Mouse (Mus musculus) layer of hippocampus, adult 2 months (tissue): ENCODE data around the gene Aif1l. TPM values are rescaled to one million over a fixed set of nuclear protein-coding genes. Genes with fewer than 3 reads are reported as not detected.
"Not testable (repeated sequence)": the region's sequence is repeated elsewhere in the genome, so short reads cannot be mapped to it uniquely, and the experiment has no call there.

Experiments
- DNase-seq, 2 experiments: peaks; one replicate each; pipeline ENCODE4 v3.0.0; 2022; ENCODE audit warnings: low spot score in 2 of 2
- H3K27ac ChIP-seq: fragments of 200-600 bp; 2 replicates; pipeline ENCODE4 v1.8.1; 2022
- H3K4me3 ChIP-seq: fragments of 200-600 bp; 2 replicates; pipeline ENCODE4 v1.8.1; 2022; ENCODE audit warnings: mild to moderate bottlenecking
- CTCF ChIP-seq: fragments of 200-600 bp; conservative IDR thresholded peaks from 2 replicates; pipeline ENCODE4 v1.8.1; 2022; ENCODE audit warnings: antibody characterized with exemption, mild to moderate bottlenecking, moderate library complexity
- long read RNA-seq, 2 experiments: library from polyadenylated mRNA; stranded (forward); transcript quantifications; one replicate each; pipeline ENCODE4 v2.0.0; 2021; ENCODE audit warnings: borderline mapping rate in 2 of 2
- total RNA-seq, 2 experiments: library from RNA; stranded (reverse); gene quantifications; 2 replicates each; pipeline ENCODE4 v1.2.3; 2021

Gene Aif1l
- 1 to 10 TPM; 6.0 to 7.4 TPM for total RNA-seq
- long read RNA-seq, experiment 1, transcript Aif1l-201 (6 exons, 3,117 nt), result major isoform, 6 of 7 reads
- long read RNA-seq, experiment 1, partial matches to known transcripts, result 0 of 7 reads
- long read RNA-seq, experiment 1, other reads (novel, unspliced or antisense), result 0 of 7 reads
- long read RNA-seq, experiment 2, transcript Aif1l-201 (6 exons, 3,117 nt), result major isoform, 5 of 6 reads
- long read RNA-seq, experiment 2, partial matches to known transcripts, result 0 of 6 reads
- long read RNA-seq, experiment 2, other reads (novel, unspliced or antisense), result 0 of 6 reads

DNA sequence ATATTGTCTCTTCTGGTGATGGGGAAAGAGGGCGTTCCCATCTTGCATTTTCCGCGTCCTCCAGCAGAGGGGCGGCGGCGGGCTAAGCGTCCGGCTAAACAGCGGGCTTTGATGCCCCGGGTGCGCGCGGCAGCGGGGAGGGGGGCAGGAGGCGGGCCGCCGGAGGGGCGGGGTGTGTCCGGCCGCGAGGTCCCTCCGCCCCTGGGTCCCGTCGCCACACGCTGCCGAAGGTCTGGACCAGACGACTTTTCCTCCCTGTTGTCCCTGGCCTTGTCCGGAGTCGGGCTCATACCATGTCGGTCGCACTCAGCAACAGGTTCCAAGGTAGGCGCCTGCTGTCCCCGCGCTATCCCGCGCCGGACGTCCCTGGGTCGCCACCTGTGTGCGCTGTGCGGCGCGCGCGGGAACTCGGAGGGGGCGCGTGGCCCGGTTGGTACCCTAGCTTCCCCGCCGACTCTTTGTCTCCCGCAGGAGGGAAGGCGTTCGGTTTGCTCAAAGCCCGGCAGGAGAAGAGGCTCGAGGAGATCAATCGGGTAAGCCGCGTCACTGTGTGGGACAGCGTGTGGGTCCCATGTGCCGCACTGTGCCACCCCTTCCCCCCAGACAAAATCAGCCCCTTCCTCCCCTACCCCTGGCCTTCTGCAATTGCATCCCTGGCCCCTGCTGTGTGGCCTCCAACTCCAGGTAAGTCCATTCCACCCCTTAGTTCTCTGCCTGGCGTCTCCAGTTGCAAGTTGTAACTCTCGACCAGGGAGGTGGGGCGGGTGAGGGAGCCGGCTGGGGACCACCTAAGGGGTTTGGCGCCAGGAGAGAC lies at the start of gene Aif1l:
TSS of gene Aif1l (plus strand) at position 82 of the 814 bp plus-strand sequence.
- H3K27ac ChIP-seq, result peak within 1 kb of the TSS; percentile 11; the same call in 1 of the 2 replicates
- DNase-seq, result peak in 1 of 2 experiments; percentile 27
- peak; percentile 75 for TF ChIP-seq CTCF

DNA sequence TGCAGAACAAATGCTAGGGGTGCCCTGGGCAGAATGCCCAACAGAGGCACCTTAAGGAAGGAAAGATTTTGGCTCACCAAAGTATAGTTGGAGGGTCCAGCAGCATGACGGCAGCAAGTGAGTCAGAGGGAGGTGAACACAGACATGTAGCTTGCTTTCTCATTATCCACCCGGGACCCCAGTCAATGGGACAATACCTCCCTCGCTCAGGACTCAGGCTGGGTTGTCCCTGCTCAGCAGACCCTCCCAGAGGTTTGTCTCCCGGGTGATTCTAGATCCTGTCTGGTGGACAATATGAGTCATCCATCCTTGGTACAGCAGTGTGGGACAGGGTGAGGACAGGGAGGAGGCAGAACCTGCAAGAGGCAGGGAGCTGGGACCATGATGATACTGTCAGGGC lies 49.0 kb upstream of the Aif1l start:
- DNase-seq, result no peak
- H3K27ac ChIP-seq, result no peak overlapping the region
- H3K4me3 ChIP-seq, result no peak overlapping the region
- TF ChIP-seq CTCF, result no peak

More for the DNA sequence above, at the start of gene Aif1l:
- H3K4me3 ChIP-seq, result peak within 1 kb of the TSS; percentile 66

DNA sequence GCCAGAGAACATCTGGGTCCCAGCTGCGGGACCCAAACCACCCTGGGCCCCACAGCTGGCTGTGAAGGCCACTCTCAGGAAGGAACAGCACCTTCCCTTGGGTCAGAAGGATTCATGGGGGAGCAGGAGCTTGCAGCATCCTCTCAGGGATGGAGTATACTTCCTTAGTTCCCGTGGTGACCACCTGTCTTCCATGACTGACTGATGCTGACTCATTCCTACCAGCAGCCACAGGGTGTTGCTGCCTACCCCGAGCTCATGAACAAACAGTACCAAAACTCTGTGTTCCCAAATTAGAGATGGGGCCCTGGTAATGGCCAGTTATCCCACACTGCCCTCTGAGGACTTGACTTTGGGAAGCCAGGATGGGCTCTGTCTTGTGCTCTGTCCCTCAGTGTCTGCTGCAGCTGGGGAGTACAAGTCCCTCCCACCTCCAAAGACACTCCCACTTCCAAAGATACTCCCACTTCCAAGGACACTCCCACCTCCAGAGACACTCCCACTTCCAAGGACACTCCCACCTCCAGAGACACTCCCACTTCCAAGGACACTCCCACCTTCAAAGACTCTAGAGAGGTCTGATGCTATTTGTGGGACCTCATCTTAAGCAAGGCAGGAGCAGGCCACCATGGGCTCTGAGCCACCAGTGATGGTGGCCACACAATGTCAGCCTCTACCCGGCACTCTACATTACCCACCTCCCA lies 48.1 kb upstream of the Aif1l start:
- Histone ChIP-seq H3K27ac (no peak overlapping the region), H3K4me3 (no peak overlapping the region)
- DNase-seq, result no peak
- TF ChIP-seq CTCF, result no peak

DNA sequence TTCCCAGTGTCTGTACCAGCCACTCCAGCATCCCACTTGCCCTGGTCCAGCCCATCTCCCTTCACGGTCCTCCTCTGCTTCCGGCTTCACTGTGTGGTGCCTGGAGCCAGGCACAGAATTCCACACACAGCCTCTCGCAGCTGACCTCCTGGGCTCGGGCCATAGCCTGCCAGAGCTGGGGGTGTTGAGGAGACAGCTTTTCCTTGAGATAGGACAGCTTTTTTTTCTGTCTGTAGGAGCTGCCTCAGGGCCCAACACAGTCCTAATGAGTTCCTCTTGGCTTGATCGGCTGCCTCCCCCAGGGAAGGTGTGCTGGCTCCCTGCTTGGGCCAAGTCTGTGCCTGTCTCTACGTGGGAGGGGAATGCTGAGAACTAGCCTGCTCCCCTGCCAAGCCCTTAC lies 45.9 kb upstream of the Aif1l start:
- no peak for DNase-seq
- no peak for TF ChIP-seq CTCF
- H3K4me3 ChIP-seq, result no peak overlapping the region
- no peak overlapping the region for H3K27ac ChIP-seq

DNA sequence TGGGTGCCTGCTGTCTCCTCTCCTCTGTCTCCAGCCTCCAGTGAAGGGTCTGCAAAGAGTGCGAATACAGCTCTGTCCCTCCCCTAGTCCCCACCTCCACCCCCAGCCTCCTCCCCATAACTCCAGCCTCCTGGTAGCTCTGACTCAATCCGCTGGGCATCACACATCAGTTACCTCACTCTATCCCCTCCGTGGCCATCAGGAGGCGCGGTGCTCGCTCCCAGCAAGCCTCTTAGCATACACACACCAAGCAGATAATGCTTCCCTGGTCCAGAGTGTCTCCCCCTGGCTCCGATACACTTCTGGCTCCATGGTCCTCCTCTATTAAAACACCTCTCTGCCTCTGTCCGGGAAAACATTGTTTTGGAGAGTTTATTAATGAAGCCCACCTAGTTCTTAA lies 45.3 kb upstream of the Aif1l start:
- no peak for DNase-seq
- TF ChIP-seq CTCF, result peak; percentile 47
- H3K4me3 ChIP-seq, result no peak overlapping the region
- H3K27ac ChIP-seq, result no peak overlapping the region

DNA sequence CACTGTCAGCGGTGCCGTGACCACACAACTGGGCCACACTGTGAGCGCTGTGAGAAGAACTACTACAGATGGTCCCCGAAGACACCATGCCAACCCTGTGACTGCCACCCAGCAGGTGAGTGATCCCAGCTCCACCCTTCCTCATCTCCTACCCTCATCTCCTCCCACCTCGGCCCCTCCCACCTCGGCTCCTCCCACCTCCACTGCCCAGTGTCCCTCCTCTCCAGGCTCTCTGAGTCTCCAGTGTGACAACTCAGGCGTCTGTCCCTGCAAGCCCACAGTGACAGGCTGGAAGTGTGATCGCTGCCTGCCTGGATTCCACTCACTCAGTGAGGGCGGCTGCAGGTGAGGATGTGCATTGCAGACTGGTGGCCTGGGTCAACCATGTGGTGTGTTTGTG lies 44.3 kb upstream of the Aif1l start:
- Histone ChIP-seq H3K4me3 (no peak overlapping the region), H3K27ac (no peak overlapping the region)
- DNase-seq, result no peak
- no peak for TF ChIP-seq CTCF

DNA sequence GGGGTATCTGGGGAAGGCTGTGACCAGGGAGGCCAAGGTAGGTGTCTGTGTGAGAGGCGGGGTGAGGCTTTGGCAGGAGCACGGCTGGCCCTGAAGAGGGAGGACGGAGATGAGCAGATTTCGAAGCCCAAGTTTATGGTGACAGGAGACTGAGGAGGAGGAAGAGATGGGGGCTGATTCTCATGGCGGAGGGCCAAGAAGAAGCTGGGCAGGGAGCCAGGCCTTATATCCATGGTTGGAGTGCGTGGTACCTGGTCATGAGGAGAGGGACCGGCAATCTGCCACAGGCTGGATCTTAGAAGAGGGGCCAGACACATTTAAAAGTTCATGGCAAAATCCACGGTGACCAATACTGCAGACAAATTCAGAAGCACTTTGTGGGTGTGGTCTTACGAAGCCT lies 43.5 kb upstream of the Aif1l start:
- DNase-seq, result no peak
- no peak for TF ChIP-seq CTCF
- Histone ChIP-seq H3K27ac (no peak overlapping the region), H3K4me3 (no peak overlapping the region)

DNA sequence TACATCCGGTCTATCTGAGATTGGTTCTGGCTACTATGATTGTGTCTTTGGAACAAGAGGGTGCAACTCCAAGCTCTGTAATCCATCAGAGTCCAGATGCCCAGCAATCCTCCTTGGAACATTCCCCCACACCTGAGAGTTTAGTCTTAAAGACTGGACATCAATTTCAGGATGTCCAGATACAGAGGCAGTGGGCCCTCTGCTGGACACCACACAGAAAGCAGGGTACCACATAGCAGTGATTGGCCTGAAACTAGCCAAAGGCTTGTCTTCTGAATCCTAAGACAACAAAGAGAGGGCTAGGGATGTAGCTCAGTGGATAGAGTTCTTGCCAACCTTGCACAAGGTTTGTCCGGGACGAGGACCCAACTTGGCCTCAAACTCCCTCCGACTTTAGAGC lies 37.4 kb upstream of the Aif1l start:
- DNase-seq, result no peak
- peak; percentile 83 for TF ChIP-seq CTCF
- Histone ChIP-seq H3K4me3 (no peak overlapping the region), H3K27ac (no peak overlapping the region)

DNA sequence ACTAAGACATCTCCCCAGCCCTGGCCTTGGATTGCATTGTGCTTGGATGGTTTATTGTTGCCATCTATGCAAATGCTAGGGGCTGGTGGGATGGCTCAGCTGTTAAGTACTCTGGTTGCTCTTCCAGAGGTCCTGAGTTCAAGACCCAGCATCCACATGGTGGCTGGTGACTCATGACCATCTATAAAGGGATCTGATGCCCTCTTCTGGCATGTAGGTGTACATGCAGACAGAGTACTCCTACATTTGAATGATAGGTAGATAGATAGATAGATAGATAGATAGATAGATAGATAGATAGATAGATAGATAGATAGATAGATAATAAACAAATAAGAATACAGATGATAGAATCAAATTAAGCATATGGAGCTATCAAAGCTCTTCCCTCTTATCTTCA lies 35.7 kb upstream of the Aif1l start:
- not testable (repeated sequence) for H3K4me3 ChIP-seq, DNase-seq, H3K27ac ChIP-seq
- peak; percentile 74 for TF ChIP-seq CTCF

DNA sequence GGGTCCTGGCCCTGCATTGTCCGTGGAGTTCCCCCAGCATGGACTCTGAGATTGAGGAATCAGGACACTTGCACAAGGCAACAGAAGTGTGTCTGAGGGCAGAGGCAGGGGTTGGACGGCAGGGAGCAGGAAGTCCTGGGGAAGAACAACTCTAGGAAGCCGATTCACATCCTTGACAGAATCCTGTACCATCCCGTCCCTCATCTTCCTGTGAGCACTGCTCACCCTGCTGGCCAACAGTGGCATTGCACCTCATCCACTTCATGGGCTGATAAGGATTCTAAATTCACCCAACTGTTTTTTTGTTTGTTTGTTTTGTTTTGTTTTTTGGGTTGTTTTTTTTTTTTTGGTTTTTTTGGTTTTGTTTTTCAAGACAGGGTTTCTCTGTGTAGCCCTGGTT lies 34.8 kb upstream of the Aif1l start:
- peak; percentile 92 for TF ChIP-seq CTCF
- Histone ChIP-seq H3K27ac (no peak overlapping the region), H3K4me3 (no peak overlapping the region)
- peak; percentile 59 to 87 for DNase-seq

DNA sequence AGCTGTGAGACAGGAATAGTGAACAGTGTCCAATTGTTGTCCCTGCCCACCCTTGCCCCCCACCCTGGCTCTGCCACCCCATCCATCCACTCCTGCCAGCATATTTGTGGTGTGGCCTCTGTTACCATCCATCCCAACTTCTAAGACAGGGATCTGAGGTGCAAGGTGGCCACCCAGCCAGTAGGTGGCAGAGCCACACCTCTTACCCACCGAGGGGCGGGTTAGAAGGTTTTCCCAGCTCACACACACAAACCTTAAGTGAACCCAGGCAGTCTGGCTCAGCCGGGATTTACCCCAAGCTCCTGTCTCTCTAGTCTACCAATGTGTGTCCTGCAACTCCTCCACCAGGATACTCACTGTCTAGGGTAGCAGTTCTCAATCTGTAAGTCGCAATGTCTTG lies 32.3 kb upstream of the Aif1l start:
- Histone ChIP-seq H3K4me3 (no peak overlapping the region), H3K27ac (no peak overlapping the region)
- peak; percentile 82 for TF ChIP-seq CTCF
- peak; percentile 42 to 46 for DNase-seq

DNA sequence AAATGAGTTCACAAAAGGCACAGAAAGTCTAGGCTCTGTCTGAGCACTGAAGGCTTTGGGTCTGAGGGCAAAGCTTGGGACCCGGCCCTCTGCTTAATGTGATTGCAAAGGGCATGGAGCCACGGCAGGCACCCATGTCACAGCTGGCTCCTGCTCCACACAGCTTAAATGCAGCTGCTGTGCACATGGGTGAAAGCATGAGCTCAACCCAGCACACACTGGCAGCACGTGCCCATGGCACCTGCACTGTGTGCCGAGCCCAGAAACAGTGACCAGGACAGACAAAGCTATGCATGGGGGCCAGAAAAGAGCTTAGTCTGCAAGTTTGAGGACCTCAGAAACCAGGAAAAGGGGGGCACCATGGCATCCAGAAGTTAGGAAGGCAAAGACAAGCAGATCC lies 26.3 kb upstream of the Aif1l start:
- TF ChIP-seq CTCF, result no peak
- no peak for DNase-seq
- no peak overlapping the region for H3K27ac ChIP-seq
- no peak overlapping the region for H3K4me3 ChIP-seq

DNA sequence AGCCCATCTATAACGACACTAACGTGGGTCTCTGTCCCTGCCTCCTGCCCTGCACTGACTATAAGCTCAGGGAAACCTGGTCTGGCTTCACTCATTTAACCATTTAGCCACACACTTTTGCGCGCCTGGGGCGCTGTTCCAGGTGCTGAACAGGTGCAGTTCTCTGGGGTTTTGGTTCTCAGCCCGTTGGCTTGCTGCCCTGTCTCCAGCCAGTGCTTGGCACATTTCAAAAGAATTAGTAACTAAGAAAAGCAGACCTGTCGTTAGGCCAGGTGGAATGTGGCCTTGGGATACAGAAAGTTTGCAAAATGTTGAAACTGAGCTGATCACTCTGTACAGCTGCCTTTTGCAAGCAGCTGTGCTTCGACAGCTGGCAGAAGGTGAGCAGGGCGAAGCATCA lies 25.1 kb upstream of the Aif1l start:
- Histone ChIP-seq H3K4me3 (no peak overlapping the region), H3K27ac (no peak overlapping the region)
- no peak for DNase-seq
- no peak for TF ChIP-seq CTCF
